Mouse (Mus musculus) kidney, embryonic 15.5 days (tissue): Measurements from ENCODE around the gene Ccdc142. TPM values are rescaled to one million over a fixed set of nuclear protein-coding genes. Genes with fewer than 3 reads are reported as not detected.

Experiments used
- ATAC-seq: fragments of 200-750 bp; cut with Nextera tagmentation; replicated peaks from 2 replicates; pipeline ENCODE4 v1.8.0; 2017; ENCODE audit warnings: moderate TSS enrichment; ENCODE audit not compliant: low FRiP score
- H3K27ac ChIP-seq: fragments of 300-500 bp; sonication (generic); 2 replicates; pipeline ENCODE4 v1.5.1; 2015; ENCODE audit warnings: mild to moderate bottlenecking, inconsistent platforms
- H3K27me3 ChIP-seq: fragments of 300-500 bp; sonication (generic); 2 replicates; pipeline ENCODE4 v1.6.1; 2015; ENCODE audit warnings: inconsistent platforms
- H3K36me3 ChIP-seq: fragments of 300-500 bp; sonication (generic); 2 replicates; pipeline ENCODE4 v1.6.1; 2015; ENCODE audit warnings: inconsistent platforms
- H3K4me1 ChIP-seq: fragments of 300-500 bp; sonication (generic); 2 replicates; pipeline ENCODE4 v1.6.1; 2015; ENCODE audit warnings: inconsistent platforms
- H3K4me2 ChIP-seq: fragments of 300-500 bp; sonication (generic); 2 replicates; pipeline ENCODE4 v1.6.1; 2015; ENCODE audit warnings: moderate library complexity, mild to moderate bottlenecking, inconsistent platforms
- H3K4me3 ChIP-seq: fragments of 300-500 bp; sonication (generic); replicated peaks from 2 replicates; pipeline ENCODE4 v1.5.1; 2015; ENCODE audit warnings: mild to moderate bottlenecking, inconsistent platforms
- H3K9ac ChIP-seq: fragments of 300-500 bp; sonication (generic); 2 replicates; pipeline ENCODE4 v1.6.1; 2015; ENCODE audit warnings: mild to moderate bottlenecking, inconsistent platforms
- H3K9me3 ChIP-seq: fragments of 300-500 bp; sonication (generic); replicated peaks from 2 replicates; pipeline ENCODE4 v1.6.1; 2016; ENCODE audit warnings: inconsistent platforms
- WGBS: fragments of 180-500 bp; shearing (Covaris S2); methylation state at CpG from one replicate; pipeline ENCODE4 v1.1.7; 2015; ENCODE audit warnings: mixed read lengths; 5-methylcytosine and 5-hydroxymethylcytosine counted together
- polyA plus RNA-seq: library from polyadenylated mRNA; unstranded; fragments of >200 nt; fragmentation: Nextera tagmentation; extraction: Ambion mirVana; gene quantifications from 2 replicates; pipeline ENCODE4 v1.2.1, GENCODE M21; 2015

The Ccdc142 gene
- 2.7 and 3.3 TPM in 2 replicates for polyA plus RNA-seq

- H3K36me3 ChIP-seq, result peaks cover 9% of the 10 kb centered on the region
- peak within 1 kb of the TSS; percentile 79 for H3K9ac ChIP-seq
- H3K4me1 ChIP-seq, result peaks cover 27% of the 10 kb centered on the region
- H3K4me2 ChIP-seq, result peak within 1 kb of the TSS; percentile 97
- no peaks in the 10 kb centered on the region for H3K9me3 ChIP-seq
- H3K4me3 ChIP-seq, result peak within 1 kb of the TSS; percentile 80
- H3K27ac ChIP-seq, result peak within 1 kb of the TSS; percentile 89
- peak; percentile 84 for ATAC-seq
- WGBS, result under 1% methylated on average over 25 of the region's 25 CpGs
- H3K27me3 ChIP-seq, result no peaks in the 10 kb centered on the region
Measured at GRCm38 (mm10) chr6:83101316-83101687, at the start of gene Ccdc142, which contains the start of gene Gm42688. Ccdc142 (plus strand) TSS chr6:83101601. Gm42688 (plus strand) TSS chr6:83101617.

GRCm38 (mm10) chr6:83053136-83053960, 48.1 kb upstream of the Ccdc142 start:
- Histone ChIP-seq H3K27ac (peak overlapping the region; percentile 92), H3K4me3 (peak overlapping the region; percentile 99), H3K4me2 (peak overlapping the region; percentile 93), H3K9ac (peak overlapping the region; percentile 94), H3K27me3 (no peaks in the 10 kb centered on the region), H3K36me3 (peaks cover 44% of the 10 kb centered on the region), H3K9me3 (no peaks in the 10 kb centered on the region), H3K4me1 (peaks cover 28% of the 10 kb centered on the region)
- ATAC-seq, result peak; percentile 2; the same call in 1 of the 2 replicates
- WGBS, result 2% methylated on average over 26 of the region's 26 CpGs

- Histone ChIP-seq H3K4me2 (peak within 1 kb of the TSS; percentile 93), H3K9ac (peak within 1 kb of the TSS; percentile 94), H3K27ac (peak within 1 kb of the TSS; percentile 92), H3K9me3 (no peaks in the 10 kb centered on the region), H3K27me3 (no peaks in the 10 kb centered on the region), H3K4me1 (peaks cover 28% of the 10 kb centered on the region), H3K4me3 (peak within 1 kb of the TSS; percentile 99), H3K36me3 (peaks cover 44% of the 10 kb centered on the region)
- ATAC-seq, result peak; percentile 97
- under 1% methylated on average over 59 of the region's 64 CpGs for WGBS
Measured at GRCm38 (mm10) chr6:83054074-83054851, 47.1 kb upstream of the Ccdc142 start, which contains the start of gene Aup1. Aup1 (plus strand) TSS chr6:83054521.

DNA sequence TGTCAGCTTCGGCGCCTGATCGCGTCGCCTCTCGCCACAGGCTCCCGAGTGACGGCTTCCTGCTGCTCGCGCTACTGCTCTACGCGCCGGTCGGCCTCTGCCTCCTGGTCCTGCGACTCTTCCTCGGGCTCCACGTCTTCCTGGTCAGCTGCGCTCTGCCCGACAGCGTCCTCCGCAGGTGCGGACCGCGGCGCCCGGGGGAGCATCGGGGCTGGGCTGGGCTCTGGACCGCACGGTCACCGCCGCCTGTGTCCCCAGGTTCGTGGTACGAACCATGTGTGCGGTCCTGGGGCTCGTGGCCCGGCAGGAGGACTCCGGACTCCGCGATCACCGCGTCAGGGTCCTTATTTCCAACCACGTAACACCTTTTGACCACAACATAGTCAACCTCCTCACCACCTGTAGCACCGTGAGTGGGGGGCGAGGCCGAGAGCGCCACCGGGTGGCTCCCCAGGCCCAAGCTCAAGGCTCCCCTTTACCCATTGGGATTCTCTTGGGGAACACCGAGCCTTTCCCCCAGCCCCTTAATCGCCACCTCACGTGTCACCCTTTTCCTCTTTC, 46.5 kb upstream of the Ccdc142 start, which contains the start of gene Htra2:
Gene Htra2 (minus strand): TSS at position 403 of the 561 bp plus-strand sequence.
- peak within 1 kb of the TSS; percentile 99 for H3K4me3 ChIP-seq
- peak; percentile 38 for ATAC-seq
- H3K9me3 ChIP-seq, result no peaks in the 10 kb centered on the region
- H3K4me2 ChIP-seq, result peak within 1 kb of the TSS; percentile 93
- H3K4me1 ChIP-seq, result peaks cover 28% of the 10 kb centered on the region
- 0% methylated on average over 50 of the region's 50 CpGs for WGBS
- peaks cover 42% of the 10 kb centered on the region for H3K36me3 ChIP-seq
- H3K27ac ChIP-seq, result peak within 1 kb of the TSS; percentile 92
- no peaks in the 10 kb centered on the region for H3K27me3 ChIP-seq
- peak within 1 kb of the TSS; percentile 94 for H3K9ac ChIP-seq

- no peak for ATAC-seq
Measured at GRCm38 (mm10) chr6:83057790-83058189, 43.6 kb upstream of the Ccdc142 start, which contains the start of gene Dqx1. Dqx1 (plus strand) TSS chr6:83057844.

DNA sequence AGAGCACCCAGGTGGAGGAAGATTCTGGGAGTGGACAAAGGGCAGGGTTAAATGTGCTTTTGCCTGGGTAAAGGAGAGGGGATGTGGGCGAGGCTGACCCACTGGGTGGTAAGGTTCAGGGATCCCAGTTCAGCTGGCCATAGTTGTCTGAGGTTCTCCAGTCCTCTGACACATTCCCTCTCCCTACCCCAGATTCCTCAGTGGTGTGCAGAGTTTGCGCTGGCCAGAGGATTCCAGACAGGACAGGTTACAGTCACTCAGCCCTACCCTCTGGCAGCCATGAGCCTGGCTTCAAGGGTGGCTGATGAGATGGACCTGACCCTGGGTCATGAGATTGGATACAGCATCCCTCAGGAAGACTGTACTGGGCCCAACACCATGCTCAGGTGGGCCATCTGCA, 42.7 kb upstream of the Ccdc142 start:
- Histone ChIP-seq H3K27ac (no peak overlapping the region), H3K27me3 (peaks cover 32% of the 10 kb centered on the region), H3K9me3 (no peaks in the 10 kb centered on the region), H3K9ac (no peak overlapping the region), H3K4me3 (no peak overlapping the region), H3K36me3 (peaks cover 23% of the 10 kb centered on the region), H3K4me1 (peaks cover 21% of the 10 kb centered on the region), H3K4me2 (peak overlapping the region; percentile 14)
- no peak for ATAC-seq
- 88% methylated on average over 2 of the region's 2 CpGs for WGBS

More at GRCm38 (mm10) chr6:83057790-83058189, 43.6 kb upstream of the Ccdc142 start, which contains the start of gene Dqx1:
- Histone ChIP-seq H3K4me1 (peaks cover 30% of the 10 kb centered on the region), H3K27me3 (peaks cover 22% of the 10 kb centered on the region), H3K36me3 (peaks cover 23% of the 10 kb centered on the region), H3K9me3 (no peaks in the 10 kb centered on the region), H3K27ac (no peak within 1 kb of the TSS; the same call in 1 of the 2 replicates), H3K9ac (no peak within 1 kb of the TSS), H3K4me3 (peak within 1 kb of the TSS; percentile 16; the same call in 1 of the 2 replicates), H3K4me2 (peak within 1 kb of the TSS; percentile 14)
- 40% methylated on average over 3 of the region's 3 CpGs for WGBS

- peaks cover 100% of the 10 kb centered on the region for H3K27me3 ChIP-seq
- no peak overlapping the region for H3K9ac ChIP-seq
- H3K4me2 ChIP-seq, result no peak overlapping the region
- H3K9me3 ChIP-seq, result no peaks in the 10 kb centered on the region
- no peak overlapping the region for H3K27ac ChIP-seq
- no peak overlapping the region for H3K4me3 ChIP-seq
- no peaks in the 10 kb centered on the region for H3K36me3 ChIP-seq
- H3K4me1 ChIP-seq, result peaks cover 28% of the 10 kb centered on the region
- ATAC-seq, result no peak
- WGBS, result 50% methylated on average over 8 of the region's 8 CpGs
Measured at GRCm38 (mm10) chr6:83065995-83066394, 35.4 kb upstream of the Ccdc142 start.

GRCm38 (mm10) chr6:83066441-83066840, 35.0 kb upstream of the Ccdc142 start:
- H3K36me3 ChIP-seq, result no peaks in the 10 kb centered on the region
- no peak for ATAC-seq
- WGBS, result 30% methylated on average over 6 of the region's 6 CpGs

DNA sequence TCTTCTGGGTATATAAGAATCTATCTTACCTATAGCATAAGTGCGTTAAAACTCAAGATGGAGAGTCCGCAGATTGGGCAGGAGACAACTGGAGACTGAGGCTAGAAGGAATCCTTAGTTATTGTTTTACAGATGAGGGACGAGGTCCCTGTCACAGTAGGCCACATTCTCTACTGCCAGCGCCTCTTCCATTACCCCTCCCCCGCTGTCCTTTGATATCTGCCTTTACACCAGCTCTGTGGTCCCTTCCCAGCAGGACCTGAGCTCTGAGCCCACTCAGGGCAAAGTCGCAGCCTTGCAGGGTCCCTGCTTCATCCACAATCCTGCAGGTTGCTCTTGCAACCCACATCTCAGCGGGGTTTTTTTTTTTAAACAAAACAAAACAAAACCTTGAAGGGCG, 33.2 kb upstream of the Ccdc142 start:
- H3K27me3 ChIP-seq, result peaks cover 100% of the 10 kb centered on the region
- no peaks in the 10 kb centered on the region for H3K9me3 ChIP-seq
- WGBS, result 11% methylated on average over 8 of the region's 8 CpGs
- peak overlapping the region; percentile 62 for H3K4me2 ChIP-seq
- H3K9ac ChIP-seq, result no peak overlapping the region
- H3K4me1 ChIP-seq, result peaks cover 33% of the 10 kb centered on the region
- H3K4me3 ChIP-seq, result peak overlapping the region; percentile 41
- H3K27ac ChIP-seq, result no peak overlapping the region
- no peaks in the 10 kb centered on the region for H3K36me3 ChIP-seq
- no peak for ATAC-seq

More at GRCm38 (mm10) chr6:83066441-83066840, 35.0 kb upstream of the Ccdc142 start:
- Histone ChIP-seq H3K27me3 (peaks cover 100% of the 10 kb centered on the region), H3K9ac (no peak overlapping the region), H3K27ac (no peak overlapping the region), H3K4me3 (no peak overlapping the region), H3K4me2 (no peak overlapping the region), H3K4me1 (peaks cover 32% of the 10 kb centered on the region), H3K9me3 (no peaks in the 10 kb centered on the region)

DNA sequence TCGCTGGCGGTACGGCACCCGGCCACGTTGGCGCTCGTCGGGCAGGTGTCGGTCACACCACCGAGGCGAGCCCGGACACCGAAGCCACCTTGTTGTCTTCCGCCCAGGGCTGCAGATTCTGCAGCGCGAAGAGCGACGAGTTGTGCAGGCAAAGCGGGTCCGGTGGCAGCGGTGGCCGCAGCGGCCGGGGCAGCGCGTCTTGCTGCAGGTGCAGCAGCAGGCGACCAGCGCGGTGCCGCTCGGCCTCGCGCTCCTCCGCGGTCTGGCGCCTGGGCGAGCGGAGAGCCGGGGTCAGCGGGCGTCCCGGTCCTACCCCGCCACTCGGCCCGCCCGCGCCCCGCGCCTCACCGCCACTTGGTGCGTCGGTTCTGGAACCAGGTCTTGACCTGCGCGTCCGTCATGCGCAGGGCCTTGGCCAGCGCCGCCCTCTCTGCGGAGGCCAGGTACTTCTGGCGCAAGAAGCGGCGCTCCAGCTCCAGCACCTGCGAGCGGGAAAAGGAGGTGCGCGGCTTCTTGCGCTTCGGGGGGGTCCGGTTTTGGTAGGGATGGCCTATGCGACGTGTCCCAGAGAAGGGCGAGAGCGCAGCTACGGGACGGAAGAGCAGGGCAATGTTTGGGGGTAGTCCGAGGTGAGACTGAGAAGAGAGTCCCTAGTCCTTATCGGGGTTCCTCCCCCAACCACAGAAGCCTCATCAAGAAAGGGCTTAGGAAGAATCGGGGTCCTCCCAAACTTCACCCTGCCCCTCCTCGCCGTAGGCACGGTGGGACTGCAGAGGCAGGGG, 32.5 kb upstream of the Ccdc142 start:
- no peak for ATAC-seq
- Histone ChIP-seq H3K9ac (no peak overlapping the region), H3K4me3 (peak overlapping the region; percentile 41), H3K27ac (no peak overlapping the region), H3K9me3 (no peaks in the 10 kb centered on the region), H3K27me3 (peaks cover 99% of the 10 kb centered on the region), H3K4me2 (peak overlapping the region; percentile 62), H3K36me3 (no peaks in the 10 kb centered on the region), H3K4me1 (peaks cover 33% of the 10 kb centered on the region)
- under 1% methylated on average over 81 of the region's 81 CpGs for WGBS
